Mouse (Mus musculus): ENCODE measurements around the gene Havcr1. TPM values are rescaled to one million over a fixed set of nuclear protein-coding genes. Genes with fewer than 3 reads are reported as not detected.
A peak's percentile ranks its signal among the peaks of the same experiment; 100 is the strongest.
"Not testable (repeated sequence)": the region's sequence is repeated elsewhere in the genome, so short reads cannot be mapped to it uniquely, and the experiment has no call there.

Gene Havcr1
- 0.09 and 0.27 TPM in 2 replicates for total RNA-seq (2014; rRNA removed)
- 0.06 TPM in 1 of 2 replicates, not detected in the other for polyA plus RNA-seq (2012; rRNA removed)

- not testable (repeated sequence) for H3K27ac ChIP-seq (replicated peaks; ENCODE audit: insufficient read depth, low read depth, low read length); H3K4me1 ChIP-seq (ENCODE audit: control insufficient read depth, insufficient read depth, low read length); H3K79me2 ChIP-seq (ENCODE audit: control insufficient read depth, insufficient read depth, low read length); H3K9ac ChIP-seq (ENCODE audit: low read depth, low read length); H3K4me3 ChIP-seq (ENCODE audit: insufficient read depth, low read depth, low read length); DNase-seq (ENCODE audit: extremely low read depth, low read depth, low spot score); H3K36me3 ChIP-seq (ENCODE audit: control insufficient read depth, insufficient read depth, low read length); H3K27me3 ChIP-seq (ENCODE audit: control insufficient read depth, insufficient read depth, low read length)
- WGBS, result 84% methylated on average over 1 of the region's 1 CpGs
These were observed at the start of gene Havcr1 for GRCm38 (mm10) chr11:46735076-46735475. Havcr1 (plus strand) TSS chr11:46735080.

- Histone ChIP-seq H3K4me3 (ENCODE audit: insufficient read depth, low read depth, low read length) (no peak overlapping the region), H3K9ac (ENCODE audit: low read depth, low read length) (no peak overlapping the region), H3K36me3 (ENCODE audit: control insufficient read depth, insufficient read depth, low read length) (peaks cover 22% of the 10 kb centered on the region), H3K4me1 (ENCODE audit: control insufficient read depth, insufficient read depth, low read length) (no peaks in the 10 kb centered on the region), H3K27ac (replicated peaks; ENCODE audit: insufficient read depth, low read depth, low read length) (no peak overlapping the region), H3K79me2 (ENCODE audit: control insufficient read depth, insufficient read depth, low read length) (peaks cover 3% of the 10 kb centered on the region; the same call in 1 of the 2 replicates), H3K27me3 (ENCODE audit: control insufficient read depth, insufficient read depth, low read length) (no peaks in the 10 kb centered on the region)
- TF ChIP-seq POLR2A (IDR thresholded peaks at IDR 0.05; ENCODE audit: extremely low read depth, insufficient read depth, low read length) (no peak), CTCF (IDR thresholded peaks at IDR 0.05; ENCODE audit: low read depth, low read length) (no peak)
- DNase-seq (ENCODE audit: extremely low read depth, low read depth, low spot score), result no peak
- 86% methylated on average over 2 of the region's 2 CpGs for WGBS
These were observed 44.7 kb upstream of the Havcr1 start for GRCm38 (mm10) chr11:46690136-46690535.

GRCm38 (mm10) chr11:46695849-46696248 lies 39.0 kb upstream of the Havcr1 start:
- not testable (repeated sequence) for H3K79me2 ChIP-seq (ENCODE audit: control insufficient read depth, insufficient read depth, low read length); H3K27me3 ChIP-seq (ENCODE audit: control insufficient read depth, insufficient read depth, low read length); H3K36me3 ChIP-seq (ENCODE audit: control insufficient read depth, insufficient read depth, low read length); H3K9ac ChIP-seq (ENCODE audit: low read depth, low read length); H3K27ac ChIP-seq (replicated peaks; ENCODE audit: insufficient read depth, low read depth, low read length); H3K4me3 ChIP-seq (ENCODE audit: insufficient read depth, low read depth, low read length)
- DNase-seq (ENCODE audit: extremely low read depth, low read depth, low spot score), result peak; percentile 55
- peaks cover 12% of the 10 kb centered on the region for H3K4me1 ChIP-seq (ENCODE audit: control insufficient read depth, insufficient read depth, low read length)
- WGBS, result 22% methylated on average over 2 of the region's 2 CpGs

- Histone ChIP-seq H3K27ac (replicated peaks; ENCODE audit: insufficient read depth, low read depth, low read length) (peak overlapping the region; percentile 65; the same call in 1 of the 2 replicates), H3K27me3 (ENCODE audit: control insufficient read depth, insufficient read depth, low read length) (no peaks in the 10 kb centered on the region), H3K9ac (ENCODE audit: low read depth, low read length) (no peak overlapping the region), H3K79me2 (ENCODE audit: control insufficient read depth, insufficient read depth, low read length) (peaks cover 5% of the 10 kb centered on the region; the same call in 1 of the 2 replicates), H3K4me3 (ENCODE audit: insufficient read depth, low read depth, low read length) (no peak overlapping the region), H3K4me1 (ENCODE audit: control insufficient read depth, insufficient read depth, low read length) (peaks cover 12% of the 10 kb centered on the region), H3K36me3 (ENCODE audit: control insufficient read depth, insufficient read depth, low read length) (no peaks in the 10 kb centered on the region)
- WGBS, result 47% methylated on average over 5 of the region's 5 CpGs
- TF ChIP-seq CTCF (IDR thresholded peaks at IDR 0.05; ENCODE audit: low read depth, low read length) (no peak), POLR2A (IDR thresholded peaks at IDR 0.05; ENCODE audit: extremely low read depth, insufficient read depth, low read length) (no peak)
- DNase-seq (ENCODE audit: extremely low read depth, low read depth, low spot score), result no peak
These were observed 37.2 kb upstream of the Havcr1 start for GRCm38 (mm10) chr11:46697433-46698277.

- WGBS, result 47% methylated on average over 6 of the region's 6 CpGs
- TF ChIP-seq POLR2A (IDR thresholded peaks at IDR 0.05; ENCODE audit: extremely low read depth, insufficient read depth, low read length) (no peak), CTCF (IDR thresholded peaks at IDR 0.05; ENCODE audit: low read depth, low read length) (no peak)
- DNase-seq (ENCODE audit: extremely low read depth, low read depth, low spot score), result no peak
- H3K79me2 ChIP-seq (ENCODE audit: control insufficient read depth, insufficient read depth, low read length), result peaks cover 5% of the 10 kb centered on the region; the same call in 1 of the 2 replicates
- peaks cover 12% of the 10 kb centered on the region for H3K4me1 ChIP-seq (ENCODE audit: control insufficient read depth, insufficient read depth, low read length)
- peak overlapping the region; percentile 83 for H3K27ac ChIP-seq (replicated peaks; ENCODE audit: insufficient read depth, low read depth, low read length)
- H3K4me3 ChIP-seq (ENCODE audit: insufficient read depth, low read depth, low read length), result no peak overlapping the region
- peaks cover 2% of the 10 kb centered on the region; the same call in 1 of the 2 replicates for H3K36me3 ChIP-seq (ENCODE audit: control insufficient read depth, insufficient read depth, low read length)
- no peaks in the 10 kb centered on the region for H3K27me3 ChIP-seq (ENCODE audit: control insufficient read depth, insufficient read depth, low read length)
- H3K9ac ChIP-seq (ENCODE audit: low read depth, low read length), result no peak overlapping the region
These were observed 36.6 kb upstream of the Havcr1 start for GRCm38 (mm10) chr11:46698278-46698655.

GRCm38 (mm10) chr11:46698830-46699229 lies 36.0 kb upstream of the Havcr1 start:
- no peak for TF ChIP-seq POLR2A (IDR thresholded peaks at IDR 0.05; ENCODE audit: extremely low read depth, insufficient read depth, low read length)
- TF ChIP-seq CTCF (IDR thresholded peaks at IDR 0.05; ENCODE audit: low read depth, low read length), result no peak
- Histone ChIP-seq H3K36me3 (ENCODE audit: control insufficient read depth, insufficient read depth, low read length) (peaks cover 7% of the 10 kb centered on the region; the same call in 1 of the 2 replicates), H3K9ac (ENCODE audit: low read depth, low read length) (no peak overlapping the region), H3K27ac (replicated peaks; ENCODE audit: insufficient read depth, low read depth, low read length) (peak overlapping the region; percentile 62), H3K27me3 (ENCODE audit: control insufficient read depth, insufficient read depth, low read length) (no peaks in the 10 kb centered on the region), H3K4me3 (ENCODE audit: insufficient read depth, low read depth, low read length) (peak overlapping the region; percentile 28; the same call in 1 of the 2 replicates), H3K79me2 (ENCODE audit: control insufficient read depth, insufficient read depth, low read length) (peaks cover 5% of the 10 kb centered on the region; the same call in 1 of the 2 replicates), H3K4me1 (ENCODE audit: control insufficient read depth, insufficient read depth, low read length) (peaks cover 12% of the 10 kb centered on the region)
- WGBS, result 14% methylated on average over 5 of the region's 5 CpGs
- DNase-seq (ENCODE audit: extremely low read depth, low read depth, low spot score), result peak; percentile 95

All from liver, adult 2 months (tissue).